Mouse (Mus musculus): ENCODE results near the gene Dab1. TPM values are rescaled to one million over a fixed set of nuclear protein-coding genes. Genes with fewer than 3 reads are reported as not detected.

Dab1 gene
- polyA plus RNA-seq, 1 experiment from 2014 or later, result 0.30 TPM

DNA sequence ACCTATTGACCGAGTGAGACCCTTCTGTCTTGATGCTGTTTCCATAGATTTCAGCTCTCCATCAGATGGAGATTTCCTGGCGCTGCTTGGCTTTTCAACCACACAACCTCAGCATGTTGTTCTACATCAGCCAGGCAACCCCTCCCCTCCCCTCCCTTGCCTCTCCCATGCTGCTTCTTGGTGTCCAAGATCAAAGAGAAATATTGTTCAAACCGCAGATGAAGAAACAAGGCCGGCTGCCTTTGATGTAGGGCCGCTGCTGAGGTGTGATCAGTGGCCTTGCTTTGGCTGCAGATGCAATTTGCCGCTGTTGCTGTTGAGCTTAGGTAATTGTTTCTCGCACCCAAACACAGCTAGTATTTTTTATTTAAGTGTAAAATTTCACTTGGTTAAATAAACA lies 135.4 kb downstream of the Dab1 start:
- DNase-seq (no peak), ATAC-seq (ENCODE audit: low read depth) (no peak)
- no peak overlapping the region for H3K4me2 ChIP-seq
- H3K4me3 ChIP-seq (replicated peaks), result no peak overlapping the region
- 64% methylated on average over 7 of the region's 7 CpGs for WGBS (ENCODE audit: insufficient replicate concordance)
- H3K27me3 ChIP-seq, result no peaks in the 10 kb centered on the region
- no peaks in the 10 kb centered on the region for H3K4me1 ChIP-seq (replicated peaks)
- no peak overlapping the region for H3K9ac ChIP-seq
- H3K27ac ChIP-seq, result no peak overlapping the region
- no peaks in the 10 kb centered on the region for H3K36me3 ChIP-seq
- H3K9me3 ChIP-seq (replicated peaks), result no peaks in the 10 kb centered on the region

DNA sequence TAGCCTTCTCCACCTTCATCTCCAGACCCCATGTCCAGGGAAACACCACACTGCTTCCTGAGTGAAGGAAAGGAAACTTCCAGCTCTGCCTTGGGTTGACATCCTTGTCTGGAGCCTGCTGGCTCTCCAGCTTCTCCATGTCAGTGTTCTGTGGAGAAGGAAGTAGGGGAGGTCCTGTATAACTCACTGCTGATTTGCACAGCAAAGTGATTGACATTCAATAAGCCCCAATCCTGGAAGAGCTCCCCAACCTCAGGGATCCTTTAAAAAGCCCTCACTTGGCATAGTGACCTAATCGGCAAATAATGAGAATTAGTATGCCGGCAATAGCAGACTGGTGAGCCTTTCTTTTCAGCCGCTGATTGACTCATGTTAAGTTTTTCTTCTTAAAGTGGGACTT lies 138.1 kb downstream of the Dab1 start:
- ATAC-seq (ENCODE audit: low read depth), result no peak
- H3K9me3 ChIP-seq (replicated peaks), result no peaks in the 10 kb centered on the region
- no peak overlapping the region for H3K4me2 ChIP-seq
- no peak for DNase-seq
- no peak overlapping the region for H3K9ac ChIP-seq
- no peak overlapping the region for H3K27ac ChIP-seq
- WGBS (ENCODE audit: insufficient replicate concordance), result 69% methylated on average over 3 of the region's 3 CpGs
- no peaks in the 10 kb centered on the region for H3K4me1 ChIP-seq (replicated peaks)
- no peaks in the 10 kb centered on the region for H3K36me3 ChIP-seq
- H3K4me3 ChIP-seq (replicated peaks), result no peak overlapping the region
- H3K27me3 ChIP-seq, result no peaks in the 10 kb centered on the region

GRCm38 (mm10) chr4:103762416-103762815 lies 143.3 kb downstream of the Dab1 start:
- no peak for DNase-seq

GRCm38 (mm10) chr4:103775712-103776111 lies 156.6 kb downstream of the Dab1 start:
- no peaks in the 10 kb centered on the region for H3K27me3 ChIP-seq
- no peaks in the 10 kb centered on the region for H3K36me3 ChIP-seq
- H3K4me2 ChIP-seq, result no peak overlapping the region
- no peaks in the 10 kb centered on the region for H3K4me1 ChIP-seq (replicated peaks)
- H3K9ac ChIP-seq, result no peak overlapping the region
- no peak for DNase-seq
- no peak overlapping the region for H3K27ac ChIP-seq
- no peaks in the 10 kb centered on the region for H3K9me3 ChIP-seq (replicated peaks)
- ATAC-seq (ENCODE audit: low read depth), result no peak
- 41% methylated on average over 4 of the region's 4 CpGs for WGBS (ENCODE audit: insufficient replicate concordance)
- no peak overlapping the region for H3K4me3 ChIP-seq (replicated peaks)

More at GRCm38 (mm10) chr4:103762416-103762815, 143.3 kb downstream of the Dab1 start:
- Histone ChIP-seq H3K36me3 (no peaks in the 10 kb centered on the region), H3K4me3 (replicated peaks) (no peak overlapping the region), H3K27ac (no peak overlapping the region), H3K4me2 (no peak overlapping the region), H3K9me3 (replicated peaks) (no peaks in the 10 kb centered on the region), H3K9ac (no peak overlapping the region), H3K27me3 (no peaks in the 10 kb centered on the region), H3K4me1 (replicated peaks) (no peaks in the 10 kb centered on the region)
- no peak for ATAC-seq (ENCODE audit: low read depth)
- 68% methylated on average over 11 of the region's 11 CpGs for WGBS (ENCODE audit: insufficient replicate concordance)

DNA sequence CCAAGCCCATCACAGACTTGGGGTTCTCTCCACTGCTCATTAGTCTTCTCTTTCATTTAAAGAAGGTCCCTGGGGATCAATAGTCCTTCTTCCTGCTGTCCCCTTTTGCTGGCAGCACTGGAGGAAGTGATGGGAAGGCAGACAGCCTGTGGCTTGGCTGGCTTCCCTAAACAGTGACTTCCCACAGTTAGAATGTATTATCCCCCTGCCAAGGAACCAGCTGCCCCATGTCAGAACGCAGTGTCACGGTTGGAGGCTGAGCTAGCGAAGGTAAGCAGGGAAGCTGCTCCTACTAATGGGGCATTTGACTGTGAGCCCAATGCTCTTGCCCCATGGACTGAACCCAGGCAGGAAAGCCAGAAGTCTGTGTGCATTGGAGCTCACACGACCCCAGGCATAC lies 162.2 kb downstream of the Dab1 start:
- DNase-seq (no peak), ATAC-seq (ENCODE audit: low read depth) (no peak)
- no peak overlapping the region for H3K4me2 ChIP-seq
- H3K4me3 ChIP-seq (replicated peaks), result no peak overlapping the region
- H3K9me3 ChIP-seq (replicated peaks), result no peaks in the 10 kb centered on the region
- no peaks in the 10 kb centered on the region for H3K27me3 ChIP-seq
- no peaks in the 10 kb centered on the region for H3K4me1 ChIP-seq (replicated peaks)
- WGBS (ENCODE audit: insufficient replicate concordance), result 36% methylated on average over 4 of the region's 4 CpGs
- no peaks in the 10 kb centered on the region for H3K36me3 ChIP-seq
- no peak overlapping the region for H3K27ac ChIP-seq
- H3K9ac ChIP-seq, result no peak overlapping the region

DNA sequence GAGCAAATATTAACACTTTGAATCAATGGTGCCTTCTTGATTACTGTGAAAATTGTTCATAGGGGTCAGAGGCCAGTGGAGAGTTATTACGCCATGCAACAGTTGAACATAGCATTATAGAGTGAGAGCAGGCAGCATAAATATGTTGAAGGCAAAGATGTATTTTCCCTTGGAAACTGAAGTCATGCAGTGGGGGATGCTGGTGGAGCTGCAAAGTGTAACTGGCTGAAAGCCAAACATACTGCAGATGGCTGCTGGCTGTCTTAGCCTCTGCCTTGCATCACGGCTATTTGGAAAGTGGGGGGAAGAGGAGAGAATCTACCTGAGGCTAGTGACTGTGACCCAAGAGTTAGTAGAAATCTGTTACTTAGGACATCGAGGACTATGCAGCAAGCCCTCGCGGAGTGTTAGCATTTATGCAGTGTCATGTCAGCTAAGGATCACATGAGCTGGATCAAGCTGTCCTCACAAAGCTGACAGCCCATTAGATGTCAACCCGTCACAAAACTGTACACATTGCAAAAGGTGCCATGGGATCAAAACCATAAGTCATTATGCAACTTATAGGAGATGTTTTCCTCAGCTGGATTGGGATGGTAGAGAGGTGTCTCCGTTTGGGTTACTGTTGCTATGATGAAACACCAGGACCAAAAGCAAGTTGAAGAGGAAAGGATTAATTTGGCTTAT lies 164.5 kb downstream of the Dab1 start:
- no peak for ATAC-seq (ENCODE audit: low read depth)
- WGBS (ENCODE audit: insufficient replicate concordance), result 68% methylated on average over 7 of the region's 7 CpGs

GRCm38 (mm10) chr4:103793589-103794312 lies 174.6 kb downstream of the Dab1 start:
- Histone ChIP-seq H3K27ac (no peak overlapping the region), H3K27me3 (no peaks in the 10 kb centered on the region), H3K36me3 (no peaks in the 10 kb centered on the region), H3K4me1 (replicated peaks) (no peaks in the 10 kb centered on the region), H3K4me3 (replicated peaks) (no peak overlapping the region), H3K9ac (no peak overlapping the region), H3K4me2 (no peak overlapping the region), H3K9me3 (replicated peaks) (no peaks in the 10 kb centered on the region)
- DNase-seq, result no peak
- 69% methylated on average over 8 of the region's 8 CpGs for WGBS (ENCODE audit: insufficient replicate concordance)
- ATAC-seq (ENCODE audit: low read depth), result no peak

More for the DNA sequence above, 164.5 kb downstream of the Dab1 start:
- Histone ChIP-seq H3K9ac (no peak overlapping the region), H3K27ac (no peak overlapping the region), H3K9me3 (replicated peaks) (no peaks in the 10 kb centered on the region), H3K4me3 (replicated peaks) (no peak overlapping the region), H3K27me3 (no peaks in the 10 kb centered on the region), H3K36me3 (no peaks in the 10 kb centered on the region), H3K4me1 (replicated peaks) (no peaks in the 10 kb centered on the region), H3K4me2 (no peak overlapping the region)
- DNase-seq, result no peak

DNA sequence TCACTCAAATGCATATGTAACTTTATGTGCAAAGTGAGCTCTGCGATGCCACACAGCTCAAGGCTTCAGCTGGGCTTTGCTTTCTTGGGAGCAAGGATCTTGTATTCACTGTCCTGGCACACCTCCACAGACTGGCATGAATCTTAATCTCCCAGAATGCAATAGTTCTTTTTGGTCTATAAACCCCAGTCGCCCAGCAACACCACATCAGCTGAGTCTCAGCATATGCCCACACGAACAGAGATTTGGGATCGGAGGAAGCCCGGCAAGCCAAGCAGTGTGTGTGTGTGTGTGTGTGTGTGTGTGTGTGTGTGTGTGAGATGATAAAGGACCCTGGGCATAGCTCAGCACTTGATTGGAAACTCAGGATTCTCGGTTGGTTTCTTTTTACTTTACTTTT lies 177.3 kb downstream of the Dab1 start:
- H3K36me3 ChIP-seq, result no peaks in the 10 kb centered on the region
- ATAC-seq (ENCODE audit: low read depth) (no peak), DNase-seq (no peak)
- no peaks in the 10 kb centered on the region for H3K27me3 ChIP-seq
- WGBS (ENCODE audit: insufficient replicate concordance), result 61% methylated on average over 6 of the region's 6 CpGs
- H3K27ac ChIP-seq, result no peak overlapping the region
- no peaks in the 10 kb centered on the region for H3K4me1 ChIP-seq (replicated peaks)
- H3K9ac ChIP-seq, result no peak overlapping the region
- no peak overlapping the region for H3K4me2 ChIP-seq
- no peaks in the 10 kb centered on the region for H3K9me3 ChIP-seq (replicated peaks)
- no peak overlapping the region for H3K4me3 ChIP-seq (replicated peaks)

- Histone ChIP-seq H3K4me3 (replicated peaks) (no peak overlapping the region), H3K9ac (no peak overlapping the region), H3K36me3 (no peaks in the 10 kb centered on the region), H3K27me3 (no peaks in the 10 kb centered on the region), H3K4me2 (no peak overlapping the region), H3K4me1 (replicated peaks) (no peaks in the 10 kb centered on the region), H3K9me3 (replicated peaks) (no peaks in the 10 kb centered on the region), H3K27ac (no peak overlapping the region)
- ATAC-seq (ENCODE audit: low read depth) (no peak), DNase-seq (no peak)
- 67% methylated on average over 4 of the region's 4 CpGs for WGBS (ENCODE audit: insufficient replicate concordance)
These were observed 183.3 kb downstream of the Dab1 start for GRCm38 (mm10) chr4:103802439-103802838.

DNA sequence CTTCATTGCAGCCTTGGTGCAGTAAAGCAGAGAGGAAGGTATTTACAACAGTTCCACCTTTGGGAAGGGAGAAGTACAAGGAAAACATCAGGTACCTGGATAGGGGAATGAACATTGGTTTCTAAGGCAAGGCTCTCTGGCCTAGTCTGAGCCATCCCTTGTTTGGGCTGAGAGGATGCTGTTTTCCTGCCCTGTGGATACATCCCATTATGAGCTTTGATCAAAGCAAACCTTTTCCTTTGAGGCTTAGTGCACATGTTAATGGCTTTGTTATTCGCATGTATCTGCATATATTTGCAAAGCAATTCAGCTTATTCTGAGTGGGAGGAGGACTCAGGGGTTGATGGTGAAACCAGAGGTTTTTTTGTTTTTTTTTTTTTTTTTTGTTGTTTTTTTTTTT lies 185.3 kb downstream of the Dab1 start:
- Histone ChIP-seq H3K27ac (no peak overlapping the region), H3K9ac (no peak overlapping the region)
- WGBS (ENCODE audit: insufficient replicate concordance), result 37% methylated on average over 1 of the region's 1 CpGs

GRCm38 (mm10) chr4:103822669-103823068 lies 203.5 kb downstream of the Dab1 start:
- no peak for DNase-seq
- no peaks in the 10 kb centered on the region for H3K4me1 ChIP-seq (replicated peaks)
- H3K4me3 ChIP-seq (replicated peaks), result no peak overlapping the region
- H3K36me3 ChIP-seq, result no peaks in the 10 kb centered on the region
- 69% methylated on average over 4 of the region's 4 CpGs for WGBS (ENCODE audit: insufficient replicate concordance)
- H3K27ac ChIP-seq, result no peak overlapping the region
- no peaks in the 10 kb centered on the region for H3K9me3 ChIP-seq (replicated peaks)
- H3K27me3 ChIP-seq, result no peaks in the 10 kb centered on the region
- no peak overlapping the region for H3K9ac ChIP-seq
- no peak overlapping the region for H3K4me2 ChIP-seq
- ATAC-seq (ENCODE audit: low read depth), result no peak

More for the DNA sequence above, 185.3 kb downstream of the Dab1 start:
- ATAC-seq (ENCODE audit: low read depth), result no peak
- no peaks in the 10 kb centered on the region for H3K36me3 ChIP-seq
- no peak for DNase-seq
- H3K4me1 ChIP-seq (replicated peaks), result no peaks in the 10 kb centered on the region
- H3K27me3 ChIP-seq, result no peaks in the 10 kb centered on the region
- H3K9me3 ChIP-seq (replicated peaks), result no peaks in the 10 kb centered on the region
- no peak overlapping the region for H3K4me3 ChIP-seq (replicated peaks)
- H3K4me2 ChIP-seq, result no peak overlapping the region

DNA sequence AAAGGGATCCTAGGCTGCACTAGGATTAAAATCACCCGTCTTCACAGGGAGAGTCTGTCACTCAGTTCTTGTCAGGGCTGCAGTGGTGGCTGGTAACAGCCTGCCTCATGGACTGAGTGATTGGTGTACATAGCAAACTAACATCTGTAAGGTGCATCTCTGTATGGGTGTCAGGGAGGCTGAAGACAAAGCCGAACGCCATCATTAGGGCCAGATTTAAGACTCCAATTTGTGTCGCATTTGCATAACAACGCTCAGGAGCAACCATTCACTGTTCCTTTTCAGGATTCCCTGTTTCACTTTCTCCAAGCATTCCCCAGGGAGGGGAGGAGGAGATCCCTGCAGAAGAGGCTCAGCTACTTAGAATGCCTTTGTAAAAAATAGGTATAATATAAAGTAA lies 219.2 kb downstream of the Dab1 start:
- Histone ChIP-seq H3K4me3 (replicated peaks) (no peak overlapping the region), H3K27ac (no peak overlapping the region), H3K4me2 (no peak overlapping the region), H3K27me3 (no peaks in the 10 kb centered on the region), H3K36me3 (no peaks in the 10 kb centered on the region), H3K9ac (no peak overlapping the region), H3K4me1 (replicated peaks) (no peaks in the 10 kb centered on the region), H3K9me3 (replicated peaks) (no peaks in the 10 kb centered on the region; the same call in 1 of the 2 replicates)
- no peak for ATAC-seq (ENCODE audit: low read depth)
- 41% methylated on average over 5 of the region's 5 CpGs for WGBS (ENCODE audit: insufficient replicate concordance)
- DNase-seq, result no peak

Data from liver, embryonic 13.5 days (tissue).